Mouse (Mus musculus) urinary bladder, adult 2 months (tissue): ENCODE measurements around the gene Fibcd1. TPM values are rescaled to one million over a fixed set of nuclear protein-coding genes. Genes with fewer than 3 reads are reported as not detected.

ENCODE experiments used
- DNase-seq: peaks from one replicate; pipeline ENCODE4 v3.0.0; 2022; ENCODE audit warnings: low spot score
- polyA plus RNA-seq: library from polyadenylated mRNA; depleted of rRNA; stranded (reverse); fragments of >200 nt; gene quantifications from 2 replicates; pipeline ENCODE4 v1.2.3, GENCODE M21; 2012; rRNA removed

The Fibcd1 gene
- polyA plus RNA-seq, 1 experiment: 0.01 TPM

GRCm38 (mm10) chr2:31769631-31770111 lies 76.1 kb downstream of the Fibcd1 start:
- no peak for DNase-seq

- no peak for DNase-seq
Observed at GRCm38 (mm10) chr2:31769115-31769514, 76.7 kb downstream of the Fibcd1 start.

- DNase-seq: no peak
Observed at GRCm38 (mm10) chr2:31767815-31768214, 78.0 kb downstream of the Fibcd1 start.

GRCm38 (mm10) chr2:31767104-31767503 lies 78.7 kb downstream of the Fibcd1 start:
- no peak for DNase-seq

Other genes starting within 250 kb of the Fibcd1 start
- gene Prdm12, start 206.0 kb downstream of the Fibcd1 start, polyA plus RNA-seq: not detected in 2 replicates
- gene Exosc2, start 175.3 kb downstream of the Fibcd1 start, polyA plus RNA-seq: 22.0 and 24.5 TPM in 2 replicates
- gene Abl1, start 157.6 kb downstream of the Fibcd1 start, polyA plus RNA-seq: 62.8 and 74.9 TPM in 2 replicates
- 0.03 TPM in 2 replicates for gene Qrfp, start 35.4 kb downstream of the Fibcd1 start, polyA plus RNA-seq
- gene Lamc3, start 41.3 kb upstream of the Fibcd1 start, polyA plus RNA-seq: 2.8 and 4.1 TPM in 2 replicates
- 4.1 and 5.4 TPM in 2 replicates for gene Aif1l, start 104.1 kb upstream of the Fibcd1 start, polyA plus RNA-seq
- gene Nup214, start 128.4 kb upstream of the Fibcd1 start, polyA plus RNA-seq: 20.4 and 28.2 TPM in 2 replicates
- 0.48 and 0.74 TPM in 2 replicates for gene Fam78a, start 238.9 kb upstream of the Fibcd1 start, polyA plus RNA-seq
- gene Plpp7, start 249.5 kb upstream of the Fibcd1 start, polyA plus RNA-seq: 4.9 and 5.3 TPM in 2 replicates